Mouse (Mus musculus) cerebellum, adult 9-11 months (tissue): ENCODE data around the gene Rilpl1.
"Not testable (repeated sequence)": the region's sequence is repeated elsewhere in the genome, so short reads cannot be mapped to it uniquely, and the experiment has no call there.

Experiments used
- DNase-seq: peaks from one replicate; pipeline ENCODE4 v3.0.0; 2022

The Rilpl1 gene

DNA sequence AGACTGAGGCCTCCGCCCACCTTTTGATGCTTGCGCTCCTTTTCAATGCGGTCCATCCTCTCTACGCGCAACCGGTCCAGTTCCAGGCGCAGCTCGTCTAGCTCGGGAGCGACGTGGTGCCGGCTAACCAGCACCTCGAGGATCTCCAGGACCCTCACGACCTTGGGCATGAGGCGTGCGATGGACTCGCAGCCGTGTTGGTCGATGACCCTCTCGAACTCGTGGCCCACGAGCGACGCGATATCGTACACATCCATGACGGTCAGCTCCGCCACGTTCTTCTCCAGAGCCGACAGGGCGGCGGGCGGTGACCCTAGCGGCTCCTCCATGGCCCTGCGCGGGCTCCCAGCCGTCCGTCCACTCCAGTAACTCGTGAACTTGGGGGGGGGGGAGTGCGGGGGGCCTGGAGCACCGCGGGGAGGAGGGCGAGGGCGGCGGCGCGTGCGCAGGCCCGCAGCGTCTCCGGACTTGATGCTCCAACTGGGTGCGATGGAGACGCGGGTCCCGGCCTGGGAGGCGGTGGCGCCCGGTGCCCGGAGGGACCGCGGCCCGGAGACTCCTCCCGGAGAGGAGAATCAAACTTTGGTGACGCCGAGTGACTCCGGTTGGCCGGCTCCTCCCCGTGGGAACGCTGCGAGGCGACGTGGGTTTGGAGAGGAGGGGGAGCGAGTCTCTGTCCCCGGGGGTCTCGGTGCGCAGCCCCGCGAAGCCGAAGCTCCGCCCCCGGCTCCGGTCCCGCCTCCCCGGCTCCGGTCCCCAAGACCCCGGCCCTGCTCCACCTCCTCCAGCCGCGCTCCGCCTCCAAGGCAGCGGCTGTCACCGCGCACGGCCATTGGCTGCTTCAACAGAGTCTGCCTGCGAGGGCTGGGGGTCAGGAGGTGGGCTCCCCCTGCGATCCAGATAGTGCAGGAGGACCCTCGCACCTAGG is at the start of gene Rilpl1:
Gene Rilpl1, minus strand, starts transcription at position 737 of the 928 bp plus-strand sequence.
- peak; percentile 76 for DNase-seq

DNA sequence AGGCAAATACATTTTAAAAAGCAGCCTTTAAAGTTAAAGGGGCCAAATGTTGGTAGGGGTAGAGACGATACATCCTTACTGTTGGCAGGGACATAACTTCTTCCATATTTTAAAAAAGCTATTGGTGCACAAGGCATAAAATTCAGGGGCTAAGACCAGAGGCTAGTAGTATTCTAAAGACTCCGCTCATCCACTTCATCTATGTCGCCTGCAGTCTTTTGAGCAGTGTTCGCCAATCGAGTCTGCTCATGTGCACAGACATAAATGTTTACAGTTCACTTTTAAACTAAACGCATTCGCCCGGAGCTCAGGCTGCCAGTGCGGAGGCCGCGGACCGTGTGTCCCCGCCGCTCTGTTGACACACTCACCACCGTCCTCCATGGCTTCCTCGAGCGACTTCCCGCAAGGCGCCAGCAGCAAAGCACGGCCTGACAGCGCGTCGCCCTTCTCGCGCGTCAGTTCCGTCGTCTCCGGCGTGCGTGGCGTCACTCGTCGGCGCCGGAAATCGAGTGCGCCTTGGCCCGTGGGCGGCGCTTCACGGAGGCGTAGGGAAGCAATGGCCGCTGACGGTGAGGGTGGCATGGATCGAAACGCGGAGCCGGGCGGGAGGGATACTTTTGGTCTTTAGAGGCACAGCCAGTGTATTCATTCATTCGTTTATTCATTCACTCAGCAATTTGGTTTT is 47.6 kb upstream of the Rilpl1 start, which contains the start of the genes Eif2b1 and Gtf2h3:
Gene Eif2b1, minus strand, starts transcription at position 499 of the 685 bp plus-strand sequence.
Gene Gtf2h3, plus strand, starts transcription at position 508 of the 685 bp plus-strand sequence.
- peak; percentile 91 for DNase-seq

DNA sequence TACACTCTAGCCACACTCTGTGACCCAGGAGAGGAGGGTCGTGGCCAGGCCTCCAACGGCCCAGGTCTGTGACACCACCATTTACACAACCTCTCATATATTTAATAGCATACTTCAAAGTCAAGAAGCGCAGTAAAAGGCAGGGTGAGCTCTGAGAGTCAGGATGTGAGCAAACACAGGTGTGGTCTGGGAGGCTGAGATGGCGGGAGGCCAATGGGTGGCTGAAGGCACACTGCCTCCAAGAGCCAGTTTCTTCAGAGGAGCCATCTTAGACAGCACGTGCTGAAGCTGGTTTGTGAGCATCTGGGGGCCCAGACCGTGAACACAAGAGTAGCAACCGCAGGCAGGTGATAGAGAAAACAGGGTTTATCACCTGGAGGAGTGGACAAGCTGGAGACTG is 44.3 kb upstream of the Rilpl1 start:
- DNase-seq: no peak

DNA sequence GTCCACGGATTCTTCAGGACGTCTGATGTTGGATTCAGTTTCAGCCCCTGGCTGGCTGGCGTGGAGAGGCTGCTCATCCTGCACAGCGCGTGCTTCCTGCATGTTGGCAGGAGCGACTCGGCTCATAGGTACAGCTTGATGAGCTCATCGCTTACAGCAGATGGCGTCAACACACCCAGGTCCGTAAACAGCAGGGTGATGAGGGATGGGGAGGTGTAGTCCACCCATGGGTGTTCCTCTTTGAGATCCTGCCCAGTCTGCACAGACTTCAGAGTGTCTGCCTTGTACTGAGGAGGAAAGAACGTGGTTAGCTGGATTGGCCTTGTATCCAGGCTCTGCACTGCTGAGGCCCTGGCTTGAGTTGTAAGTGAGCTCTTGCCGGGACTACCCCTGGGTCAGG is 39.9 kb upstream of the Rilpl1 start:
- peak; percentile 85 for DNase-seq

DNA sequence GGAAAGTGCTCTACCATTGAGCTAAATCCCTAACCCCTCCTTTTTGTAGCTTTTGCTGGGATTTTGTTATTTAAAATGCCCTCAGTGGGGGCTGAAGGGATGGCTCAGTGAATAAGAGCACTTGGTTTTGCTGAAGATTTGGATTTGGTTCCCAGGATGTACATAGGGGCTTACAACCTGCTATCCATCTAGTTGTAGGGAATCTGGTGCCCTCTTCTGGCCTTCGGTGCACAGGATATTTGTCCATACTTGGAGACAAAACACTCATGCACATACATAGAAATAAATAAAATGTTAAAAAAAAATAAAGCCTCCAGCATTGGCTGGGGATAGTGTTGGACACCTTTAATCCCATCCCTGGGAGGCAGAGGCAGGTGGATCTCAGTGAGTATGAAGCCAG is 24.0 kb upstream of the Rilpl1 start:
- DNase-seq: no peak

DNA sequence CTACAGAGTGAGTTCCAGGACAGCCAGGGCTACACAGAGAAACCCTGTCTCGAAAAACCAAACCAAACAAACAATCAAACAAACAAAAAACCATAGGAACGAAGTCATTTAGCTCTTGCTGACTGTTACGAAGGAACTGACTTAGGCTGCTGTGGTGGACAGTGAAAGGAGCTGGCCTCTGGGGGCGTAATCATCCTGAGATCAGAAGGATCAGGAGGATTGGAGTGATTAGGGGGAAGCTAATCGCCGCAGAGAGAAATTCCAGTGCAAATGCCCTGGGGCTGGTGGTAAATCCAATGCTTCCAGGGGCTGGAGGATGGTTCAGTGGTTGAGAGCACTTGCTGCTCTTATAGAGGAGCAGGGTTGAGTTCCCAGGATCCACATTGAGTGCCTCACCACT is 22.4 kb upstream of the Rilpl1 start:
- no peak for DNase-seq

DNA sequence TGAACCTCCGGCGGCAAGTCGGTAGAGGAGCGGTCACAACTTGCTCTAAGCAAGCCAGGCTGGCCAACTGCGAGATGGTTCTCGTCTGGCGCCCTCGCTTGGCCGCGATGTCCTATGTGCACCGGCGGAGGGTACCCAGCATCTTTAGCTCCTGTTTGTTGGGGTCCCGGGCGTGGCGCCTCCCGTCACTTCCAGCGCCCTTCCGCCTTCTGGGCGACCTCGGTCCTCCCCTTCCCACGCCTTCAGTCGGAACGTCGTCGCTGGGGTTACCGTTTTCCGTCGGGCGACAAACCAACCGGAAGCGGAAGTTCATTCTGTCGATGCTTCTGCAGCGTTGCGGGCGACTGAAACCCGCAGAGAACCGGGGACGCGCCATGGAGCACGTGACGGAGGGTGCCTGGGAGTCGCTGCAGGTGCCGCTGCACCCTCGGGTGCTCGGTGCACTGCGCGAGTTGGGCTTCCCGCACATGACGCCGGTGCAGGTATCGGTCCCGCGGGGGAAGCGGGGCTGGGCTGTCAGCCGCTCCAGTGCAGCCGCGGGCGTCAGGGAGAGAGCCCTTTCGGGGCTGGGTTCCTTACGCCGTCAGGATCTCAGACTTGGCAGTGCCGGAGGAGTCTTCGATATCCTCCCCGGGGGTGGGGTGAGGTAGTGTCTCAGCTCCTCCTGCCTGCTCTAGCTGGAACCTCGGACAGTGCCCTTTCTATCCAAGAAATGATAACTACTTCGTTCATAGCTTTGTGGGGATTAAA is 21.5 kb upstream of the Rilpl1 start, which contains the start of gene Ddx55:
Gene Ddx55, plus strand, starts transcription at position 307 of the 750 bp plus-strand sequence.
- DNase-seq: peak; percentile 89

DNA sequence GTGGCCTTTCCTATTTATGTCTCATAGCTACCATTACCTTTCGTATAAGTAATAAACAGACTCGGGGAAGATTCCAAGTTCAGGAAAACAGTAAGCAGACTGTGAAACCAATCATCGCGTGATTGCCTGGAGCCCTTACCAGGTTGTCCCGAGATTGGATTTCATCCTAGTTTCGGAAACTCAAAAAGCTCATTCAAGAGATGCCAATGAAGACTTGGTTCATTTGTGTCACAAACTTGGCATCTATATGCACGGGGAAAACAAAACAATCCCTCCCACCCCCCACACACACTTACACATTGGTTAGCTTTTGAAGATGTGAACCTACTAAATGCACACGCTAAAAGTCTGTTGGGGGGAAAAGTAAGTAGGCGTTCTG is 20.9 kb upstream of the Rilpl1 start:
- DNase-seq: no peak

DNA sequence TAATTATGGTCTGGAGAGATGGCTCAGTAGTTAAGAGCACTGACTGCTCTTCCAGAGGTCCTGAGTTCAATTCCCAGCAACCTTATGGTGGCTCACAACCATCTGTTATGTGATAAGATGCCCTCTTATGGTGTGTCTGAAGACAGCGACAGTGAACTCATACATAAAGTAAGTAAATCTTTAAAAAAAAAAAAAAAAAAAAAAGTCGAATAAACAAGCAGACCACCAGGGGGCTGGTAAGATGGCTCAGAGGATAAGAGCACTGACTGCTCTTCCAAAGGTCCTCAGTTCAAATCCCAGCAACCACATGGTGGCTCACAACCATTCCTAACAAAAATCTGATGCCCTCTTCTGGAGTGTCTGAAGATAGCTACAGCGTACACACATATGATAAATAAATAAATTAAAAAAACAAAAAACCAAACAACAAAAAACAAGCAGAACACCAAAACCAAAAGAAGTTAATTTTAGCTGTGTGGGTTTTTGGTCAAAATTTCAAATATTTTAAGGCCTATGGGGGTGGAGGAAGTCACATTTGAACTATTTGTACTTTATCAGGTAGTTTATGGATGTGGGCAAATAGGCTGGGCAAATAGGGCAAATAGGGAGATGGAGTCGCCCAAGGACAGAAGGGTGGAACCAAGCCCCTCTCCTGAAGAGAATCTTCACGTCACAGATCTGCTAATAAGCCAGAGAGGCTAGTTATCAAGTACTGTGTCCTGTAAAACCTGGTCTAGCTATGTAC is 20.3 kb upstream of the Rilpl1 start:
- not testable (repeated sequence) for DNase-seq

DNA sequence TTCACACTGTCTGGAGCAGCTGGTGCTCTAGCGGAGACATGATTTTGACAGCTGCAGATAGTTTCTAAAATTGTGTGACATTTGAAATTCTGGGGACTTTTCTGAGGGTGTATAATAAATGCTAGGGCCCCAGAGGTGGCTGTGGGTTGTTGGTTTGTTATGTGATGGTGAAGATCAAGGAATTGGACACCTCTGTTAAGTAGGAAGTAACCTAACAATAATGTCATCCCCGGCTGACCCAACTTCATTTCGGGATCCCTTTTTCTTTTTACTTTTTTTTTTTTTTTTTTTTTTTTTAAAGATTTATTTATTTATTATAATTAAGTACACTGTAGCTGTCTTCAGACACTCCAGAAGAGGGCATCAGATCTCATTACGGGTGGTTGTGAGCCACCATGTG is 19.5 kb upstream of the Rilpl1 start:
- not testable (repeated sequence) for DNase-seq

DNA sequence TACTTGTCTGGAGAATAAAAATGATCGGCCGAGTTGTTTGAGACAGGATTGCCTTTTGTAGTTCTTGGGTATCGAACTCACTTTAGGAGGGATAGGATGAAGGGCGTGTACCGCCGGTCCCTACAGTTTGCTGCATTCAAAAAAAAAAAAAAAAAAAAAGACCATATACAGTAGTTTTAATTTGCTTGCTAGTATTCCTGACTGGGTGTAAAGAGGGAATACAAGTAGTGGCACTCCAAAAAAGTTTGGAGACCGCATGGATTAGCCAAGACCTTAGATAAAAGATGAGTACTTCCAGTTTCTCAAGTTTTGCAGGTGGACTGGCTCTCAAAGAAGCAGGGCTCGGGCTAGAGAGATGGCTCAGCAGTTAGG is 10.4 kb upstream of the Rilpl1 start:
- DNase-seq: no peak

DNA sequence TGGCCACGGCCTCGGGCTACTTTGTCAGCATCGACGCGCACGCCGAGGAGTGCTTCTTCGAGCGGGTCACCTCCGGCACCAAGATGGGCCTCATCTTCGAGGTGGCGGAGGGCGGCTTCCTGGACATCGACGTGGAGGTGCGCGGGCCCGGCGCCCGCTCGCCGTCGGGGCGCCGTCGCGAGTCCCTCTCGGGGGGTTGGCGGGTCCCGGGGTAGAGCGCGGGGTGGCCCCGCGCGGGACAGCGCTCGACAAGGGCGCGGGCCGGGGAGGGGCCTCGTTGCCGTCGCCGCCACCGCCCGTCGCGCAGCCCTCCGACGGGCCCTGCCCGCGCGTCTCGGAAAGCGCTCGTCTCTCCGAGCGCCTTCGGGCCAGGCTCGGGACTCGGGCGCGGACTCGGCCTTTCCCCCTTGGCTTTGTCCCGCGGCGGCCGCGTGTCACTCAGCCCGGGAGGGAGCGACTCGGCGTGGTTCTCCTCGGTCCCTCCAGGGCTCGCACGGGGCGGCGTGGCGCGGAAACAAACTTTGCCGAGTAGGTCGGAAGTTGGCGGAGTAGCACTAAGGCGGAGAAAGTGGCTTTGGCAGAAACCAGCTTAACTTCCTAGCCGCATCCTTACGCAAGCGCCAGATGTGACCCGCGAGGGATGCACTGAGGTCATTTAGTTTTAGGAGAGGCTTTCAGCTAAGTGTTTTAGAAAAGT is 9.9 kb upstream of the Rilpl1 start:
- DNase-seq: peak; percentile 68

DNA sequence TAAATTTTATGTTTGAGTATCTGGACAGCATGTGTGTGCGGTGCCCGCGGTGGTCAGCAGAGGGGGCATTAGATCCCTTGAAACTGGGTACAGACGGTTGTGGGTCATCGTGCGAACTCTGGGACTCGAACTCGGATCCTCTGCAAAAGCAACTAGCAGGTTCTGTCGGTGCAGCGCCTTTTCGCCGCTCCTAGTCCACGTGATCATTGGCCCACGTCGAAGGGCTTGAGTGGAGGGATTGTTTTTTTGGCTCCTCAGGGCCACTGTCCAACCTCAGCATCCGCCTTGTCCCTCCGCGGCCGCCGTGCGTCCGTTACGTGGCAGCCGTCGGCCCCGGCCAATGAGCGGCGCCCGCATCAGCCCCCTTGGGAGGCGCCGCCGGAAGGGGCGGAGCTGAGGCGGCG is 9.2 kb upstream of the Rilpl1 start, which contains the start of gene Tmed2:
Gene Tmed2, plus strand, starts transcription at position 313 of the 404 bp plus-strand sequence.
- peak; percentile 98 for DNase-seq

DNA sequence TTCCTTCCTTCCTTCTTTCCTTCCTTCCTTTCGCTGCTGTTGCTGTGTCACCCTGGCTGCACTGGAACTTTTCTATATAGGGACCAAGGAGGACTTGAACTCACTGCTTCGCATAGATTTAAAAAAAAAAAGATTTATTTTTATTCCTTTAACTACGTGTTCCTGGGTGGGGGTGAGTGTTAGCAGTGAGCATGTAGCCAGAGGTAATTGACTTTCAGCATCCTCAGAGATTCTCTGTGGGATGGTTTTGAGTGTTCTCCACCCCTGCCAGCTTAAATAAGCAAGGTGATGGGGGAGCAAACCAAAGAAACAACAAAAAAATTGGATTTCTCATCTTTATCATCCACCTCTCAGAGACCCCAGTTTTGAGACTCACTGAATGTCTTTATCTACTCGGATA is 8.7 kb upstream of the Rilpl1 start:
- no peak for DNase-seq

DNA sequence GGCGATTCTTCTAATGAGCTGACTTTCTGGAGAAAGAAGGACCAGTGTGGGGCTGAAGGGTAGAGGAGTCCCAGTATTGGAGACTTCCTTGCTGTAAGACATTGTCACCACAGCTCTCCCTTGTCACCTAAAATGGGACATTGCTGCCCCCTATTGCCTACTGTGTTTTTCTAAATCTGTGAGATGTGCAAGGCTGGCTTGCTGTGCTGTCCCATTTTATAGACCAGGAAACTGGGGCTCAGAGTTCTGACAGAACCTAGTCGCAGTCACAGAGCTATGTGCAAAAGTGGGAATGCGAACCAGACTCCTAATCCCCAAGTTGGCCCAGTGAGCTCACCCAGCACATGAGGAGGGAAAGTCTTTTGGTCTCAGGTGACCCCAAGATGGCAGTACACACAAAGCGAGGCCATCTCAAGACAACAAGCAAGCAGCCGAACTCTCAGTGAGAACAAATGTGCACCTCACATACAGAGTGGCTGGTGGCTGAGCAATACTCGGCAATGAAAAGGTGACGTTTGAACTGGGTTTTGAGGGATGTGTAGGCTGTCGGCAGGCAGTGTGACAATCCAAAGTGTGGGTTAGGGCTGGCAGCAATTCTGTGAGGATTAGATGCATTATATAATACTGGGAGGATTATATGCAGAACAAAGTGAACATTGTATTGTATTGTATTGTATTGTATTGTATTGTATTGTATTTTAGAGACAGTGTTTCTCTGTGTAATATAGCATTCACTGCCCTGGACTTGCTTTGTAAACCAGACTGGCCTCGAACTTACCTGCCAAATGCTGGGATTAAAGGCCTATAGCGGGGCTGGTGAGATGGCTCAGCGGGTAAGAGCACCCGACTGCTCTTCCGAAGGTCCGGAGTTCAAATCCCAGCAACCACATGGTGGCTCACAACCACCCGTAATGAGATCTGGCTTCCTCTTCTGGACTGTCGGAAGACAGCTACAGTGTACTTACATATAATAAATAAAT is 7.9 kb upstream of the Rilpl1 start:
- DNase-seq: peak; percentile 58

DNA sequence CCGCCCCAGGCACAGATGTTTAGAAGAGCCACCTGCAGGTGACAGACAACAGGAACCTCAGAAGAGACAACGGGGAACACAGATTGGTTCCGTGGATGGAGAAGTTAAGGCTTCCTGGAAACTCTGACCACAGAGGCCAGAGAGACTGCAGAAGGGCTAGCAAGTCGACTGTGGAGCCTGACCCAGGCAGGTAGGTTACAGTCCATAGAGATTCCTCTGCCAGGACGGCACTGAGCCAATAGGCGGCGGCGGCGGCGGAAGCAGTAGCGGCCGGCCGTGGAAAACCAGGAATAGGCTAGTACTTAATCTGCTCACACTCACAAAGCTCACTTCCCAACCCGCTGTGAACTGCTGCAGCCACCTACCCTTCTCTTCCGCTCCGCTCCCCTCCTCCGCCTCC is 5.6 kb upstream of the Rilpl1 start:
- DNase-seq: no peak

DNA sequence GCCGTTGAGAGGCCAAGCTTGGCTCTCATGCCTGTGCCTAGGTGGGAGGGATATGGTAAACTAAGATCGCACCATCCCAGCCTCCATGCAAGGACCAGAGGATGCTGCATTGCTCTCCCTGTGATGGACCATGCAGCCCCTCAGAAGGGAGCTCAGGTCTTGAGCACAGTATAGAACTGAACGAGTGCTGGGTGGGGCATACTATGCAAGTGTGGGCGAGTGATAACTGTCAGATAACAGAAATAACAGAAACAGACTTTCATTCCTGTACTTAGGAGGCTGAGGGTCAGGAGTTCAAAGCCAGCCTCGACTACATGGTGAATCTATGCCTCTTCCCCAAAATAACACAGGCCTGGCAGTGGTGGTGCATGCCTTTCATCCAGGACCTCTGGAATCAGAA is 3.8 kb upstream of the Rilpl1 start:
- DNase-seq: no peak

DNA sequence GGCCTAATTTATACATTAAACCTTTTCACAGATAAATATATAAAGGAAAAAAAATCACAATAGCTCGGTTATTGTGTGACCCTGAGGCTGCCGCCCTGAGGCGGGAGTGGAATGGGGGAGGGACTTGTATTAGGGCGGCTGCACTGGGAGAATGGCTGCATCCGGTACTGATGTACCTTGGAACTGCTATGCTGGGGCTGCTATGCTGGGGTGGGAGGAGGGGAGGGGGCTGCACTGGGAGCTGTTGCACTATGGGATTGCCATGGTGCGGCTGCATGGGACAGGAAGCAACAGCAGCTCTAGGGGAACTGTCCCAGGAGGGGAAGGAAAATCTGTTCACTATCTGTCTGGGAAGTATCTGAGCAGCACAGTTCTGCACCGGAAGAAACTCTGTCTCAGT is 1.3 kb upstream of the Rilpl1 start:
- no peak for DNase-seq

DNA sequence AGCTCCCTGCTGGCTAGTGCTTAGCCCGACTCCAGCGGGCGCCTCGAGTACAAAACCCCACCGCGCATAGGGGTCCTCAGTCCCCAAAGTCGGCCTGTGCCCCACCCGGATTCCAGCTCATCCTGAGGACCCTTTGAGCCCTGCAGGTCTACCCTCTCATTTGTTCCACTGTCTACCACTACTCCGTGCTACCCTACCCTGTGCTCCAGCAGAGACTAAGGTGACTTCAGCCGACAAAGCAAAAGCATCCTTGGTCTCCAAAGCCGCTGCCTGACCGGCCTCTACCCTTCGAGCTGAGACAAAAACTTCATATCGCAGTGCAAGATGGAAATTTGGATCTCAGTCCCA is 366 bp upstream of the Rilpl1 start:
- no peak for DNase-seq

DNA sequence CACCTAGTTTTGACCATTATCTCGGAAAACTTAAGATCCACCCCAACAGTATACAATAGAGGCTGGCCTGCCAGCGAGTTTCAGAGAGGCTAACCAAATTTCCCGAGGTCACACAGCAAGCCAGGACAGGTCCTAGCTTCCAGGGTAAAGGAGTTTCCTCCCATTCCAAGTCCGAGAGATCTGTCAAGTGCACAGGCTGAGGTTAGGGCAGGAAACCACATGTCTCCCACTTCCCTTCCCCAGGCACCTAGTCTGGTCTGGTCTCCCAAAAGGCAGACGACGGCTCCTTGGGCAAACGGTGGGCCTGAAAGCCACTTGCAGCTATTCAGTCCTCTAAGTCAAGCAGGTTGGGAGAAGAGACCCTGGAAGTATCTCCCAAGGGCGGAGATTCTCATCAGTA is 1.5 kb downstream of the Rilpl1 start:
- no peak for DNase-seq

DNA sequence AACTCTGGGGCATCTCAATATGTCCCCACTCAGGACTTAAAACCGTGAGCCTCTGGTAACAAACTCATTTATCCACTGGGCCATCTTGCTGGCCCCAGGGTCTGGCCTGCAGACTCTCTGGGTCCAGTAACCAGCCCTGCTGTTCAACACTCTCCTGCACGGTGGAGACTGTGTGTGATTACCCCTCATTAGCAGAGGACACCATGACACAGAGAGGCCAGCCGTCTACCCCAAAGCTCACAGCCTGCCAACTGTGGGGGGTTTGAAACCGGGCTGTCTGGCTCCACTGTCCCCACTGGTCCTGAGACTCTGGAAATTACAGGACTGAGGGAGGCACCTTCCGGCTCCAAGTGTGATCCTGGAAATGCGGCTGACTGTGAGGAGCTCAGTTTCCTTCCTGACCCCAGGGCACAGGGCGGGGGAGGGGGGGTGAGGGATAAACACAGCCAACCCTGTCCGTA is 2.0 kb downstream of the Rilpl1 start:
- DNase-seq: no peak
